ENCODE assay signal across 8 mouse cellular contexts in genomic region chr17:33629487-33630125, GRCm38 (mm10). TPM values are rescaled to one million over a fixed set of nuclear protein-coding genes. Genes with fewer than 3 reads are reported as not detected.
A peak's percentile ranks its signal among the peaks of the same experiment; 100 is the strongest.
DNase-seq lines count a peak whose midpoint lies in the region; ATAC-seq and TF ChIP-seq lines count a peak whose summit lies in the region.

No protein-coding gene starts in this region.

- peaks cover 17% of the 10 kb centered on the region for H3K4me1 ChIP-seq in lung, embryonic 15.5 days
- H3K4me1 ChIP-seq in heart, embryonic 15.5 days (replicated peaks), result peaks cover 25% of the 10 kb centered on the region
- peaks cover 17% of the 10 kb centered on the region for H3K4me1 ChIP-seq in liver, postnatal 0 days (ENCODE audit: insufficient read depth)

- H3K4me2 ChIP-seq in lung, embryonic 15.5 days, result peak overlapping the region; percentile 83
- peak overlapping the region; percentile 69 for H3K4me2 ChIP-seq in heart, embryonic 15.5 days
- peak overlapping the region; percentile 90 for H3K4me2 ChIP-seq in liver, postnatal 0 days (ENCODE audit: low read depth, low read length)

- peak overlapping the region; percentile 81 for H3K9ac ChIP-seq in lung, embryonic 15.5 days
- H3K9ac ChIP-seq in heart, embryonic 15.5 days, result peak overlapping the region; percentile 81
- H3K9ac ChIP-seq in liver, postnatal 0 days (replicated peaks), result peak overlapping the region; percentile 74

- H3K4me3 ChIP-seq in lung, embryonic 15.5 days, result peak overlapping the region; percentile 73
- peak overlapping the region; percentile 81 for H3K4me3 ChIP-seq in heart, embryonic 15.5 days
- peak overlapping the region; percentile 81 for H3K4me3 ChIP-seq in liver, postnatal 0 days (ENCODE audit: low read depth, low read length)

- ATAC-seq in lung, embryonic 15.5 days (ENCODE audit: borderline replicate concordance, extremely low read depth, low FRiP score, low TSS enrichment), result peak; percentile 19
- ATAC-seq in heart, embryonic 15.5 days (replicated peaks; ENCODE audit: insufficient number of reproducible peaks, insufficient read depth, low FRiP score, low read depth), result 0 out of 2 replicates have a peak, but pooled peaks have one; percentile 8
- peak; percentile 44 for ATAC-seq in liver, postnatal 0 days

- H3K27me3 ChIP-seq in lung, embryonic 15.5 days, result no peaks in the 10 kb centered on the region
- H3K27me3 ChIP-seq in heart, embryonic 15.5 days, result no peaks in the 10 kb centered on the region
- no peaks in the 10 kb centered on the region for H3K27me3 ChIP-seq in liver, postnatal 0 days (ENCODE audit: insufficient read depth, low read length)

- H3K27ac ChIP-seq in lung, embryonic 15.5 days, result peak overlapping the region; percentile 99
- H3K27ac ChIP-seq in heart, embryonic 15.5 days, result peak overlapping the region; percentile 99
- peak overlapping the region; percentile 97 for H3K27ac ChIP-seq in liver, postnatal 0 days (ENCODE audit: low read depth)

- peaks cover 15% of the 10 kb centered on the region for H3K36me3 ChIP-seq in lung, embryonic 15.5 days
- peaks cover 12% of the 10 kb centered on the region; the same call in 1 of the 2 replicates for H3K36me3 ChIP-seq in heart, embryonic 15.5 days
- H3K36me3 ChIP-seq in liver, postnatal 0 days (replicated peaks; ENCODE audit: insufficient read depth, low read length), result peaks cover 10% of the 10 kb centered on the region

- no peak for DNase-seq in lung, postnatal 14 days
- peak; percentile 19 to 28 for DNase-seq in cerebellum, postnatal 36 days
- peak; percentile 29 for DNase-seq in liver, postnatal 0 days
- no peak for DNase-seq in frontal cortex, postnatal 25 days (ENCODE audit: low spot score in 2 of 2)
- no peak for DNase-seq in c-Kit-positive CD71-positive TER-119-positive erythroid progenitor cells, embryonic 14.5 days (ENCODE audit: low spot score)
- DNase-seq in left cerebral cortex, adult 18-20 months (ENCODE audit: low spot score in 2 of 2), result no peak

- TF ChIP-seq EP300 in liver, postnatal 0 days (IDR thresholded peaks at IDR 0.05; ENCODE audit: low read depth), result no peak

- no peaks in the 10 kb centered on the region for H3K9me3 ChIP-seq in lung, embryonic 15.5 days
- no peaks in the 10 kb centered on the region for H3K9me3 ChIP-seq in heart, embryonic 15.5 days (replicated peaks)
- H3K9me3 ChIP-seq in liver, postnatal 0 days (ENCODE audit: low read length), result no peaks in the 10 kb centered on the region

- 59% methylated on average over 12 of the region's 12 CpGs for WGBS in lung, embryonic 15.5 days
- 48% methylated on average over 12 of the region's 12 CpGs for WGBS in heart, embryonic 15.5 days
- 49% methylated on average over 12 of the region's 12 CpGs for WGBS in liver, postnatal 0 days (ENCODE audit: insufficient replicate concordance)

- no peak for TF ChIP-seq CTCF in liver, postnatal 0 days (IDR thresholded peaks at IDR 0.05; ENCODE audit: low read depth)

RNA-seq across cellular contexts. Expression of gene Zfp414, which starts 0.7 kb away (rescaled TPM):
- polyA plus RNA-seq in lung, embryonic 15.5 days (2015; fragmentation: Nextera tagmentation; extraction: Ambion mirVana), result 36.6 and 40.6 TPM in 2 replicates
- polyA plus RNA-seq in heart, embryonic 15.5 days (2015; fragmentation: Nextera tagmentation; extraction: Ambion mirVana), result 29.8 and 32.1 TPM in 2 replicates
- 13.7 and 14.3 TPM in 2 replicates for polyA plus RNA-seq in liver, postnatal 0 days (2015; fragmentation: Nextera tagmentation; extraction: Ambion mirVana)
- total RNA-seq in left cerebral cortex, adult 18-20 months (2021), result 10 to 100 TPM; 44.0 to 46.7 TPM

RNA-seq across cellular contexts. Expression of gene Pram1, which starts 8.2 kb away (rescaled TPM):
- 0.97 and 1.1 TPM in 2 replicates for polyA plus RNA-seq in lung, embryonic 15.5 days (2015; fragmentation: Nextera tagmentation; extraction: Ambion mirVana)
- polyA plus RNA-seq in heart, embryonic 15.5 days (2015; fragmentation: Nextera tagmentation; extraction: Ambion mirVana), result 0.24 and 0.70 TPM in 2 replicates
- 5.7 TPM in 2 replicates for polyA plus RNA-seq in liver, postnatal 0 days (2015; fragmentation: Nextera tagmentation; extraction: Ambion mirVana)
- under 1 TPM in 1 of 2 experiments, not detected in 1; 0.60 TPM for total RNA-seq in left cerebral cortex, adult 18-20 months (2021)

RNA-seq across cellular contexts. Expression of gene Hnrnpm, which starts 57.1 kb away (rescaled TPM):
- polyA plus RNA-seq in lung, embryonic 15.5 days (2015; fragmentation: Nextera tagmentation; extraction: Ambion mirVana), result 325 and 344 TPM in 2 replicates
- 180 and 183 TPM in 2 replicates for polyA plus RNA-seq in heart, embryonic 15.5 days (2015; fragmentation: Nextera tagmentation; extraction: Ambion mirVana)
- 91.9 and 96.6 TPM in 2 replicates for polyA plus RNA-seq in liver, postnatal 0 days (2015; fragmentation: Nextera tagmentation; extraction: Ambion mirVana)
- total RNA-seq in left cerebral cortex, adult 18-20 months (2021), result 100 to 1,000 TPM; 129 to 143 TPM

Comparison
In these comparisons a context has a peak if more than half of its experiments do, and no peak if none do; other contexts are left out.
1. DNase-seq: peak in cerebellum, postnatal 36 days (2 of 2) and liver, postnatal 0 days (single experiment); none in lung, postnatal 14 days (single experiment), frontal cortex, postnatal 25 days (0 of 2), c-Kit-positive CD71-positive TER-119-positive erythroid progenitor cells, embryonic 14.5 days (single experiment) and left cerebral cortex, adult 18-20 months (0 of 2).
2. Peak in every context shown above with its lines, with median percentiles within 50 percentile points of each other: ATAC-seq, H3K27ac ChIP-seq, H3K4me2 ChIP-seq, H3K4me3 ChIP-seq and H3K9ac ChIP-seq.